Mouse (Mus musculus): ENCODE measurements around the gene Ccnd2.

- TF ChIP-seq ZC3H11A (IDR thresholded peaks at IDR 0.05; ENCODE audit: borderline replicate concordance, low read depth, low read length) (no peak), MAFK (IDR thresholded peaks at IDR 0.05; ENCODE audit: insufficient read depth, low read depth, low read length) (no peak), CHD2 (IDR thresholded peaks at IDR 0.05; ENCODE audit: low read depth, low read length) (no peak)
Measured at GRCm38 (mm10) chr6:127149944-127150662, 1.9 kb downstream of the Ccnd2 start.
